Mouse (Mus musculus): ENCODE measurements around the gene Nr1h2. TPM values are rescaled to one million over a fixed set of nuclear protein-coding genes. Genes with fewer than 3 reads are reported as not detected.
A peak's percentile ranks its signal among the peaks of the same experiment; 100 is the strongest.

Nr1h2 gene
- polyA plus RNA-seq, 1 experiment from 2014 or later, result 65.6 TPM

GRCm38 (mm10) chr7:44596051-44596450 lies 42.3 kb upstream of the Nr1h2 start:
- no peak overlapping the region for H3K4me2 ChIP-seq
- peaks cover 37% of the 10 kb centered on the region for H3K27me3 ChIP-seq (replicated peaks; ENCODE audit: control insufficient read depth, insufficient read depth, low read length)
- H3K9ac ChIP-seq (ENCODE audit: low read depth, low read length), result no peak overlapping the region
- H3K36me3 ChIP-seq (ENCODE audit: control insufficient read depth, insufficient read depth, low read length), result no peaks in the 10 kb centered on the region
- WGBS, result 75% methylated on average over 6 of the region's 6 CpGs
- H3K4me3 ChIP-seq (ENCODE audit: low read depth, low read length), result no peak overlapping the region
- no peaks in the 10 kb centered on the region for H3K9me3 ChIP-seq (ENCODE audit: control insufficient read depth, low read length)
- H3K27ac ChIP-seq (ENCODE audit: low read depth, low read length), result no peak overlapping the region
- DNase-seq (ENCODE audit: low spot score) (no peak), ATAC-seq (replicated peaks; ENCODE audit: low FRiP score) (no peak)
- no peaks in the 10 kb centered on the region for H3K4me1 ChIP-seq (replicated peaks; ENCODE audit: control insufficient read depth, insufficient read depth, low read length)

- Histone ChIP-seq H3K27ac (ENCODE audit: low read depth, low read length) (no peak overlapping the region), H3K27me3 (replicated peaks; ENCODE audit: control insufficient read depth, insufficient read depth, low read length) (peaks cover 39% of the 10 kb centered on the region), H3K4me1 (replicated peaks; ENCODE audit: control insufficient read depth, insufficient read depth, low read length) (no peaks in the 10 kb centered on the region), H3K36me3 (ENCODE audit: control insufficient read depth, insufficient read depth, low read length) (no peaks in the 10 kb centered on the region), H3K4me2 (no peak overlapping the region), H3K9me3 (ENCODE audit: control insufficient read depth, low read length) (no peaks in the 10 kb centered on the region), H3K4me3 (ENCODE audit: low read depth, low read length) (no peak overlapping the region), H3K9ac (ENCODE audit: low read depth, low read length) (no peak overlapping the region)
- ATAC-seq (replicated peaks; ENCODE audit: low FRiP score) (no peak), DNase-seq (ENCODE audit: low spot score) (no peak)
- 90% methylated on average over 20 of the region's 20 CpGs for WGBS
These were observed 41.4 kb upstream of the Nr1h2 start for GRCm38 (mm10) chr7:44595131-44595561.

DNA sequence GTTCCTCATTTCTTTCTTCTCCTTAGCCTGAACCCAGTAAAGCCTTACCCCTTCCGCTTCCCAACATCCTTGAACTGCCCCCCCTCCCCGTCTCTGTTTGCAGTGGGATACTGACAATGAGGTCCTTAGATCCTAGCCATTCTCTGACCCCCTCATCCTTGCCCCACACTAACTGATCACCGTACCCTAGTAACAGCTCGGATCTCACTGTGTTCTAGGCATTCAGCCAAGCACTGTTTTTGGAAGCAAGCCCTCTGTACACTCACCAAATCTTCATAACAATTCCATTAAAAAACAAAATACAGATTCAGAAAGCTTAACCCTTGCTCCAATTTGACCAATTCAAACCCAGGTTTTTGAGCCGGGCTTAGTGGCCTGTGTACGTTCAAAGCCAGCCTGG lies 40.5 kb upstream of the Nr1h2 start:
- WGBS, result 65% methylated on average over 6 of the region's 6 CpGs
- DNase-seq (ENCODE audit: low spot score) (no peak), ATAC-seq (replicated peaks; ENCODE audit: low FRiP score) (no peak)

GRCm38 (mm10) chr7:44593775-44594174 lies 40.0 kb upstream of the Nr1h2 start:
- H3K9ac ChIP-seq (ENCODE audit: low read depth, low read length), result no peak overlapping the region
- H3K4me2 ChIP-seq, result peak overlapping the region; percentile 30; the same call in 1 of the 2 replicates
- H3K9me3 ChIP-seq (ENCODE audit: control insufficient read depth, low read length), result no peaks in the 10 kb centered on the region
- no peak overlapping the region for H3K27ac ChIP-seq (ENCODE audit: low read depth, low read length)
- ATAC-seq (replicated peaks; ENCODE audit: low FRiP score) (peak; percentile 42), DNase-seq (ENCODE audit: low spot score) (peak; percentile 87)
- no peaks in the 10 kb centered on the region for H3K36me3 ChIP-seq (ENCODE audit: control insufficient read depth, insufficient read depth, low read length)
- no peak overlapping the region for H3K4me3 ChIP-seq (ENCODE audit: low read depth, low read length)
- peaks cover 53% of the 10 kb centered on the region for H3K27me3 ChIP-seq (replicated peaks; ENCODE audit: control insufficient read depth, insufficient read depth, low read length)
- peaks cover 3% of the 10 kb centered on the region; the same call in 1 of the 2 replicates for H3K4me1 ChIP-seq (replicated peaks; ENCODE audit: control insufficient read depth, insufficient read depth, low read length)
- 1% methylated on average over 22 of the region's 22 CpGs for WGBS

More for the DNA sequence above, 40.5 kb upstream of the Nr1h2 start:
- H3K4me3 ChIP-seq (ENCODE audit: low read depth, low read length), result no peak overlapping the region
- no peak overlapping the region for H3K9ac ChIP-seq (ENCODE audit: low read depth, low read length)
- H3K27me3 ChIP-seq (replicated peaks; ENCODE audit: control insufficient read depth, insufficient read depth, low read length), result peaks cover 48% of the 10 kb centered on the region
- no peak overlapping the region for H3K27ac ChIP-seq (ENCODE audit: low read depth, low read length)
- H3K9me3 ChIP-seq (ENCODE audit: control insufficient read depth, low read length), result no peaks in the 10 kb centered on the region
- H3K36me3 ChIP-seq (ENCODE audit: control insufficient read depth, insufficient read depth, low read length), result no peaks in the 10 kb centered on the region
- H3K4me1 ChIP-seq (replicated peaks; ENCODE audit: control insufficient read depth, insufficient read depth, low read length), result no peaks in the 10 kb centered on the region; the same call in 1 of the 2 replicates
- H3K4me2 ChIP-seq, result no peak overlapping the region

DNA sequence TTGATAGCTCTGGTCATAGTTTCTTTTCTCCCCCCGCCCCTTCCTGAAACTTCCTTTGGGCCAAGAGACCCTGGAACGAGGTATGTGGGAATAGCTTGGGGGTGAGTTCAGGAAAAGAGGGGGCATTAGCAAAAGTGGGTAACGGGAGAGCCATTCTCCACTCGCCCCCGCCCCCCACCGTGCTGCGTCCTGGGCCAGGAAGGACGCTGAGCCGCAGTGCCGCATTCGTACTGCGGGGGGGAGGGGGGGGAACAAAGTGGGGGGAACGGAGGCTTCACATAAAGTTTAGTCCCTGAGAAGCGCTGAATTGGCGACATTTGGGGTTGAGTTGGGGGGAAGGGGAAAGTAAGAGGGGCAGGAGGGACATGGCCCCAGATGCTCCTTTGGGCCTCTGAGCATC lies 39.3 kb upstream of the Nr1h2 start:
- no peak overlapping the region for H3K9ac ChIP-seq (ENCODE audit: low read depth, low read length)

DNA sequence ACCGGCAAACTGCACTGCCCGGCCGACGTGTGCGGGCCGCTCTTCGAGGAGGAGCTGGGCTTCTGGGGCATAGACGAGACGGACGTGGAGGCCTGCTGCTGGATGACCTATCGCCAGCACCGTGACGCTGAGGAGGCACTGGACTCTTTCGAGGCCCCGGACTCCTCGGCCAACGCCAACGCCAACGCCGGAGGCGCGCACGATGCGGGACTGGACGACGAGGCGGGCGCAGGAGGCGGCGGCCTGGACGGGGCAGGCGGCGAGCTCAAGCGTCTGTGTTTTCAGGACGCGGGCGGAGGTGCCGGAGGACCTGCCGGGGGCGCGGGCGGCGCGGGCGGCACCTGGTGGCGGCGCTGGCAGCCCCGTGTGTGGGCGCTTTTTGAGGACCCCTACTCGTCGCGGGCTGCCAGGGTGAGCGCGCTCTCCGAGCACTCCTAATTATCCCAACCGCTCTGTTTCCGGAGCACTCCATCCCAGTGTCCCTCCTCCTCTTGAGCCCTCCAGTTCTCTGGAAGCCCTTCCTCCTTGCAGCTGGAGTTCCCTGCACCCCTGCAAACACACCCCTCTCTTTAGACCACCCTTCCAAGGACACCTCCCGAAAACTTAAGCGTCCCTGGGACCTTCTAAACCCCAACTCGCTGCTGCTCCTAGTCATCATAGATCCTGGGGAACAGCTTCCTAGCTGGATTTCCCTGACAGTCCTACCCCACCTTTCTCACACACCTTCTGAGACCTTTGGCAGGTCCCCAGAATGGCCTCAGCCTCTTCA lies 37.8 kb upstream of the Nr1h2 start:
- DNase-seq (ENCODE audit: low spot score) (no peak), ATAC-seq (replicated peaks; ENCODE audit: low FRiP score) (no peak)

More for the DNA sequence above, 39.3 kb upstream of the Nr1h2 start:
- 5% methylated on average over 15 of the region's 15 CpGs for WGBS
- Histone ChIP-seq H3K27me3 (replicated peaks; ENCODE audit: control insufficient read depth, insufficient read depth, low read length) (peaks cover 60% of the 10 kb centered on the region), H3K9me3 (ENCODE audit: control insufficient read depth, low read length) (no peaks in the 10 kb centered on the region), H3K4me1 (replicated peaks; ENCODE audit: control insufficient read depth, insufficient read depth, low read length) (peaks cover 3% of the 10 kb centered on the region; the same call in 1 of the 2 replicates), H3K27ac (ENCODE audit: low read depth, low read length) (no peak overlapping the region), H3K4me2 (no peak overlapping the region), H3K4me3 (ENCODE audit: low read depth, low read length) (no peak overlapping the region), H3K36me3 (ENCODE audit: control insufficient read depth, insufficient read depth, low read length) (no peaks in the 10 kb centered on the region)
- ATAC-seq (replicated peaks; ENCODE audit: low FRiP score) (no peak), DNase-seq (ENCODE audit: low spot score) (no peak)

GRCm38 (mm10) chr7:44590402-44591347 lies 36.9 kb upstream of the Nr1h2 start, which contains the start of gene Kcnc3:
Gene Kcnc3, plus strand, starts transcription at chr7:44590664.
- WGBS, result 1% methylated on average over 73 of the region's 80 CpGs
- ATAC-seq (replicated peaks; ENCODE audit: low FRiP score), result peak; percentile 92

More for the DNA sequence above, 37.8 kb upstream of the Nr1h2 start:
- Histone ChIP-seq H3K4me3 (ENCODE audit: low read depth, low read length) (peak overlapping the region; percentile 54), H3K27me3 (replicated peaks; ENCODE audit: control insufficient read depth, insufficient read depth, low read length) (peaks cover 75% of the 10 kb centered on the region), H3K4me2 (peak overlapping the region; percentile 91), H3K9ac (ENCODE audit: low read depth, low read length) (no peak overlapping the region), H3K27ac (ENCODE audit: low read depth, low read length) (no peak overlapping the region), H3K4me1 (replicated peaks; ENCODE audit: control insufficient read depth, insufficient read depth, low read length) (peaks cover 3% of the 10 kb centered on the region; the same call in 1 of the 2 replicates), H3K36me3 (ENCODE audit: control insufficient read depth, insufficient read depth, low read length) (no peaks in the 10 kb centered on the region), H3K9me3 (ENCODE audit: control insufficient read depth, low read length) (no peaks in the 10 kb centered on the region)
- 2% methylated on average over 59 of the region's 60 CpGs for WGBS

GRCm38 (mm10) chr7:44589946-44590345 lies 36.2 kb upstream of the Nr1h2 start:
- Histone ChIP-seq H3K4me1 (replicated peaks; ENCODE audit: control insufficient read depth, insufficient read depth, low read length) (peaks cover 3% of the 10 kb centered on the region; the same call in 1 of the 2 replicates), H3K4me2 (peak overlapping the region; percentile 91), H3K27ac (ENCODE audit: low read depth, low read length) (no peak overlapping the region), H3K27me3 (replicated peaks; ENCODE audit: control insufficient read depth, insufficient read depth, low read length) (peaks cover 91% of the 10 kb centered on the region), H3K4me3 (ENCODE audit: low read depth, low read length) (peak overlapping the region; percentile 16; the same call in 1 of the 2 replicates), H3K9ac (ENCODE audit: low read depth, low read length) (no peak overlapping the region), H3K36me3 (ENCODE audit: control insufficient read depth, insufficient read depth, low read length) (no peaks in the 10 kb centered on the region), H3K9me3 (ENCODE audit: control insufficient read depth, low read length) (no peaks in the 10 kb centered on the region)
- ATAC-seq (replicated peaks; ENCODE audit: low FRiP score) (no peak), DNase-seq (ENCODE audit: low spot score) (no peak)
- WGBS, result 4% methylated on average over 13 of the region's 13 CpGs

More at GRCm38 (mm10) chr7:44590402-44591347, 36.9 kb upstream of the Nr1h2 start, which contains the start of gene Kcnc3:
- peaks cover 84% of the 10 kb centered on the region for H3K27me3 ChIP-seq (replicated peaks; ENCODE audit: control insufficient read depth, insufficient read depth, low read length)
- no peaks in the 10 kb centered on the region for H3K36me3 ChIP-seq (ENCODE audit: control insufficient read depth, insufficient read depth, low read length)
- peak within 1 kb of the TSS; percentile 54 for H3K4me3 ChIP-seq (ENCODE audit: low read depth, low read length)
- peak within 1 kb of the TSS; percentile 91 for H3K4me2 ChIP-seq
- H3K4me1 ChIP-seq (replicated peaks; ENCODE audit: control insufficient read depth, insufficient read depth, low read length), result peaks cover 3% of the 10 kb centered on the region; the same call in 1 of the 2 replicates
- H3K27ac ChIP-seq (ENCODE audit: low read depth, low read length), result no peak within 1 kb of the TSS
- no peak within 1 kb of the TSS for H3K9ac ChIP-seq (ENCODE audit: low read depth, low read length)
- peak; percentile 91 for DNase-seq (ENCODE audit: low spot score)
- no peaks in the 10 kb centered on the region for H3K9me3 ChIP-seq (ENCODE audit: control insufficient read depth, low read length)

Data from liver, embryonic 11.5 days (tissue).